Mouse (Mus musculus) gastrocnemius, postnatal 36 days (tissue): ENCODE measurements around the gene Gm17581. TPM values are rescaled to one million over a fixed set of nuclear protein-coding genes. Genes with fewer than 3 reads are reported as not detected.
A peak's percentile ranks its signal among the peaks of the same experiment; 100 is the strongest.
"Not testable (repeated sequence)": the region's sequence is repeated elsewhere in the genome, so short reads cannot be mapped to it uniquely, and the experiment has no call there.

Experiments used
- DNase-seq, 2 experiments: peaks; one replicate each; pipeline ENCODE4 v3.0.0; 2022
- intact Hi-C: fragments of 180-260 bp; cut with DNase I; formaldehyde crosslinking; loops from one replicate; pipeline ENCODE4 v1.15.1; 2025
- total RNA-seq, 2 experiments: library from RNA; stranded (reverse); gene quantifications; 2 replicates each; pipeline ENCODE4 v1.2.3; 2021

The Gm17581 gene
- total RNA-seq, 2 experiments from 2014 or later, result not detected

DNA sequence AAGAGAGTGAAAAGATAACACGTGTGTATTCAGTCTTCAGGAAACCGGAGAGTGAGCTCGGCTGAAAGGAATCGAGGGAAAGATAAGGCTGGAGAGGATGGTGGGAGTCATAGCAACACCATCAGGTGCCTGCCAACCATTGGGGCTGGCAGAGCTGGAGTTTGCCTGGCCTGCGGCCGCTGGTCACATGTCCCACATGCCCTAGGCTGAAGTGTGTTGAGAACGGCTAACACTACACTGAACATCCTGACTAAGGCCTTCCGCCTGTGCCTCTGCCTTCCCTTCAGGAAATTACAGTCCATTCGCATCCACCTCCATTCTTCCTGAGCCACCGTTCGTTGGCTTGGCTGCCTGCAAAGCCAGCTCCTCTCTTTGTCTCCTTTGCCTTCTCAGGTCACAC is 6.5 kb upstream of the Gm17581 start:
- intact Hi-C loops, result no loop called here
- no peak for DNase-seq

DNA sequence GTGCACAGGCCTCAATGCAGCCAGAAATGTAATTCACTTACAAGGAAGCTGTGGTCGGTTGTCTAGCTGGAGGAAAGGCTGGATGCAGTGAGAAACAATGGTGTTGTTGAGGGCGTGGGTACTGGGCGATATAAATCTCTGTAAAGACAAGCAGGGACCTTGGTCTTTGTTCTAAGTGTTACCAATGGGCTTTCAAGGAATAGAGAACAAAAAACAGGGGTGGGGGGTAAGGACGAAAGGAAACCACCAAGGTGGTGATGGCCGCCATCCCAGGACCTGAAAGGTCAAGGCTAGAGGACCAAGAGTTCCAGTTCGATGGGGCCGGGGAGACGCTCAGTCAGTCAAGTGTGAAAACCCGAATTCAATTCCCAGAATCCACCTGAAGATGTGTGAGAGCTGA is 2.1 kb upstream of the Gm17581 start:
- intact Hi-C loops, result no loop called here
- no peak for DNase-seq

DNA sequence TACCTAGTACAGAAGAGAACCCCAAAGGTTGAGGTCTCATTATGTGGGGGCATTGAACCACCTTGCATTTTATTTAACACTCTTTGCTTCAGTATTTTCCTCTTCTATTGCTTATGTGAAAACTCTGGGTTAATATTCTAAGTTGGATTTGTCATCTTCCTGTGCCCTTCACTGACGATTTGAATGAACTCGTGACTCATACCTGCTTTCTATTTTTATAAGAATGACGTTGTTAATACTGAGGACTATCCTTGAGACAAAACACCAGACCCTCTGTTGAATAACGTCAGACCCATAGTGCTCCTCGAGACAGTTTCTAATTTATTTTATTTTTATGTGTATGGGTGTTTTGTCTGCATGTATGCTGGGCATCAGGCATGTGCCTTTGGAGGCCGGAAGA is 1.3 kb upstream of the Gm17581 start:
- intact Hi-C loops, result no loop called here
- DNase-seq, result no peak

DNA sequence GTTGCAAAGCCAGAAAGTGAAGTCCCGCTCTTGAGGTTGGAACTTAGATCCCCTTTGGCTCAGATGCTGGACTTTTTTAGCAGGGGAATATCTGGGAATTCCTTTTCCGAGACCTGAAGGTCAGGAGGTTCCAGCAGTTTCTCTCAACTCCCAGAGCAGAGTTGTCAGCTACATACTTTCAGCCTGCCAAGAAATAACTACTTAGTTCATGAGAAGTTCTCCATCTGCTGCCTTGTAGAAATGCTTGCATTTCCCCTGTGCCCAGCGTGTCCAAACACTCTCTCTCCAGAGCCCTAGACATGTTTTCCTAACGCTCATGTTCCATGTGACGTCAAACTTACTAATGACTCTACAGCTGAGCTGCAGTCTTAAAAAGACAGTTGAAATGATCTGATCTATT is 586 bp downstream of the Gm17581 start:
- intact Hi-C loops, result no loop called here
- no peak for DNase-seq

DNA sequence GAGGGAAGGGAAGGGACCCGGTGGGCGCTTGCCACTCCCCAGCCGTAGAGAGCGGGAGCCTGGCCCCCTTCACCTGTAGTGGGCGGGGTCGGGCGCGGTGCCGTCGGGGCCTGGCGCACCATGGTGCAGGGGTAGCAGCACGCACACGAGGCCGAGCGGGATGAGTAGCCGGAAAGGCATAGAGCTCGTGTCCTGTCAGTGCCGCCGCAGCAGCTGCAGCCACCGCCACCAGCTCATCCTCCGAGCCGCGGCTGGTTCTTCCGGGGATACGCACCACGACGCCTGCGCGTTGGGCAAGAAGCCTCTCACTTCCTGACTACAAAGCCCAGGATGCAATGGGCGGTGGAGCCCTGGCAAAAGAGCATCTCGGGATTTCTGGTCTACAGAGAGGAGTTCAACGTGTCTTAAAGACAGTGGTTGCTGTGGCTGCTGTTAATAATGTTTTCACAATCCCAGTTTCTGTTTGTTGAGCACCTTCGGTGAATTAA is 6.5 kb downstream of the Gm17581 start, which contains the start of gene Edem2:
Gene Edem2, minus strand, starts transcription at position 318 of the 488 bp plus-strand sequence.
- peak; percentile 83 to 90 for DNase-seq
- intact Hi-C loops, result no loop called here

DNA sequence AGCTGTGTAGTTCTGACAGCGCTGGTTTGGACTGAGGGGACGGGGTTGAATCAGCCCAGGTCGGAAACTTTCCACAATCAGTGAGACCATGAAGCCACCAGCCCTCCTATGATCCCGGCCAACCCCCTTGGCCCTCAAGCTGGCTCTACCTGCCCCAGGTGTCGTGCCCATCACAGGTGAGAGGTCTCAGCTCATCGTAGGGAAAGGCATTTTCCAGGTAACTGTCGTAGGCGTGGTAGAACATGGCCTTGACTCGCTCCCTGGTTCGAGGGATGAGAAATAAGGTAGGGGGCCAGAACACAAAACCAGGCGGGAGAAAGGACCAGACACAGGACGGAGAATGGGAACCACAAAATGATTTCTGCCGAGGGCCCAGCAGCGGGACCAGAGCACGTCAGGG is 6.9 kb downstream of the Gm17581 start:
- DNase-seq, result no peak

DNA sequence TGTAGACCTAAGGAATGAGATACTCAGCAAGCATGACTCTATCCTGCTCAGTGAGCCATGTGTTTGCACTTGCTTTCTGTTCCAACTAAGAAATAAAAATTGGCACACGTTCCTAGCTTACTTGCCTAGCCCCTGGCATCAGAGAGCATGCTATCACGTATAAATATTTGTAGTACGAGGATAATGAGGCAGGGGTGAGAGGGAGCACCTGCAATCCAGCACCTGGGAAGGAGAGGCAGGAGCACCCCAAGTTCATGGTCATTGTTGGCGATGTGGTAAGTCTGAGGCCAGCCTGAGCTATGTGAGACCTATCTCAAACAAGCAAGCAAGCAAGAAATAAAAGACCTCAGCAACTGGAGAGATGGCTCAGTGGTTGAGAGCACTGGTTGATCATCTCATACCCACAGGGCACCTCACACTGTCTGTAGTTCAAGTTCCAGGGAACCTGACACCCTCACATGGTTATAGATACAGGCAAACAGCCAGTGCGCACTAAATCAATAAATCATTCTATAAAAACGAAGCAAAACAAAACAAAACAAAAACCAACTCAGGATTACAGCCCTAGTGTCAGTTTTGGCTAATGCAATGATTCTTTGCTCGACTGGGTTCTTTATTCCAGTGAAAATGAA is 7.8 kb downstream of the Gm17581 start:
- intact Hi-C loops, result no loop called here
- DNase-seq, result no peak

More for the DNA sequence above, 6.9 kb downstream of the Gm17581 start:
- intact Hi-C loops, result no loop called here

DNA sequence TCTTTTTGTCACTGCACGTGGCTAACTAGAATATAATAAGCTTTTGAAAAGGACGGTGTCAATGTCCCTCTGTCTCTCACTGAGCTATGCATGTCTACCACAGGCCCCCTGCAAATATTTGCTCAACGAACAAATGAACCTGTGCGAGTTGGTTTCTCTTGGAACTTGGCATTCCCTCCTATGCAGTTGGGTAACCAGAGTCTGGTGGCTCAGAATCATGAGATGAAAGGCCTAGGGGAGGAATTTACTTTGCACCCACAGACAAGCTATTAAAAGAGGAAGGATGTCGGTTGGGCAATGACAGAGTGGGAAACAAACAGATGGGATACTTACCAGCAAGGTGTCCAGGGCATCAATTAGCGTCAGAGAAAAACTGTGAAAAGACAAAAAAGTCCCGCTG is 9.4 kb downstream of the Gm17581 start:
- DNase-seq, result no peak
- intact Hi-C loops, result no loop called here

DNA sequence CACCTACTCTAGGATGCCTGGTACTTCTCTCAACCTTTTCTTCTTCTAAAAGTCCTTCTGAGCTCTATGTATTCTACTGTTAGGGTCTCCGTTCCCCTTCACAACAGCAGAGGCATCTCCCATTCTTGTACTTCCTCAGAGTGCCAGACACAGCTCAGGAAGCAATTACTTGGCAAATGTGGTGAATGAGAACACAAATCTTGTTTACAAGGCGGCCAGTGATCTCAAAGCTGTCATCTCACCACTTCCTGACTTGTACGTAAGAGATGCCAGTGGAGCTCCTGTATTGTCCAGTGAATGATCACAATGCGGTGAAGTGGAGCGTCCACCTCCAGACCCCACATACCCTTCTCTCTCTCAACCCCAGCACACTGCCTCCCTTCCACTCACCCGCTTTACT is 11.1 kb downstream of the Gm17581 start:
- no peak for DNase-seq
- intact Hi-C loops, result no loop called here

DNA sequence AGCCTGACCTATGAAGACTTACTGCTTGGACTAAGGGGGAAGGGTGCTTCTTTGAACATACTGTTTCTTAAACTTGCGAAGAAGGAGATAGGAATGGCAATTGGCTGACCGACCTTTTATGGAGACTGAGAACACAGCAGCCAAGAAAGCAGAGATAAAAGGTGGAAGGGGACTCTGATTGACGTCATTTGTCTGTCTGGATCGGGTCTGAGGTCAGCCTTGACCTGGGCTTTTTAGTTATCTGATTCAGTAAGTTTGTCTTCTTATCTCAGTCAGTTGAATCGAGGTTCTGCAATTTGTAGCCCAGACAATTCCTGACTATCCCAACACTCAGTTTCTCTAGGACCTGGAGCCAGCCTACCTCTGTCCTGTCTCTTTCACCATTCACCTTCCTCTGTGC is 11.6 kb downstream of the Gm17581 start:
- intact Hi-C loops, result no loop called here

DNA sequence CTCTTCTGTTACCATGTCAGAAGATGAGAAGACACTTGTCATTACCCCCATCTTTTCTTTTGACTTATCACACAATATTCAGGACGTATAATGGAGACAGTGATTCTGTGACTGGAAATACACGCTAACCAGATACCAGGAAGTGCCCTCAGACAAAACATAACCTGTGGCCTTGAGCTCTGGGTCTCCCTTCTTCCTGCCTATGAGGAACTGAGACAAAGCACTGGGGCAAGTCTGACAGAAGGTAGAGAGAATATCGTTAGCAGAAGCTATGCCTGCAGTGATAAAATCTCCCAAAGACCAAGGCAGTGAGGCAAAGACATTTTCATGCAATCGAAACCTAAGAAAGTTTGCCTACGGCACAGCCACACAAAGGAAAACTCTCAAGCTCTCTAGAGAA is 15.1 kb downstream of the Gm17581 start:
- intact Hi-C loops, result no loop called here
- DNase-seq, result no peak

More for the DNA sequence above, 11.6 kb downstream of the Gm17581 start:
- no peak for DNase-seq

DNA sequence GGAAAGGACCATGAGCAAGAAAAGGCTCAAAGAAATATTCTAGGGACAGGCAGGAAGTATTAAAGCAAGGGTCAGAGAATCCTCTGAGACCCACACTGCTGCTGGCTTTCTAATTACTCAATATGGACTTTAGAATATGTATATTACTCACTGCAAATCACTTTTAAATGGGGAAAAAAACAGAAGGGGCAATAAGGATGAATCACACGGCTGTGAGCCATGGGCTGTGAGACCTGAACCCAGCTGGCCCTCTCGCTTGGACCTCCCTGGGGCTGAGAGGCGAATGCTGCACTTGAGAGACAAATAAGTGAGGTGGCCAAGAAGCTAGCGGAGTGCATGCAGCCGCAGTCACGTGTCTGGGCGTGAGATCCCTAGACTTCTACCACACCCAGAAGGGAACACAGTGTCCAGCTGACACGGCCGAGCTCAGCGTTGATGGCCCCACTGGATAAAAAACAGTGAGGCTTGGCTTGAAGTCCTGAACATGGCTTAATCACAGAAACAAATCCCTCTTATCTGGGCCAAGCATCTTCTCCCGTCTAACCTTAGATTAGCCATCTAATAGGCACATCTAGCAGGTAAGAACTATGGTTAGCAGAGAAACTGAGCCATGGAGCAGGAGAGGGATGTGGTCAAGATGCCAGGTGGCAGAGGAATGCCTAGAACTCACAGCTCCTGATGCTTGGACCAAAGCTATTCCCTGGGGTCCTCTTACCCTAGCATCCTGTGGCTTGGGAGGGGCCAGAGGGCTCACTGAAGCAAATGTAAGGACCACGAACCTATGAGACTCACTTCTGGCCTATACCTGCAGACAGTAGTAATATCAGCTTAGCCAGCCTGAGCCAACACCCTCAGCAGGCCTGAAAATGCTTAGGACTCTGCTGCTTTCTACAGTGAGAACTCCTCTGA is 18.3 kb downstream of the Gm17581 start:
- peak; percentile 66 to 77 for DNase-seq
- intact Hi-C loops, result no loop called here

DNA sequence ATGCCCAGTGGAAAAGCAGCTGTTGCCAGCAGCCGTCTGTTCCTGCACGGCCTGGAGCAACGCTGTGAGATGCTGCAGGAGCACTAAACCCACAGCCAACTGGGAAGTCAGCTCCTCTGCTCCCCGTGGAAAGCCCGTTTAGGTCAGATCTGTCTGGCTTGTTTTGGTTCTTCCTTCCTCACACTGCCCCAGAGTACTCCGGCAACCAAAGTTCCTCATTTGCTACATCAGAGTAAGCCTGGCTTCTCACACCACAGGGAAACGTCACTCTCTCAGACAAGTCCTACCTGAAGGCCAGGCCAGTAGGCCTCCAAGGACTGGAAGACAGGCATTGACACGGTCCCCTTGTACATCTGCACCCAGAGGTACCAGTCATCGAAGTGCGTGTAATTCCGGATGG is 25.1 kb downstream of the Gm17581 start:
- intact Hi-C loops, result no loop called here
- DNase-seq, result no peak

DNA sequence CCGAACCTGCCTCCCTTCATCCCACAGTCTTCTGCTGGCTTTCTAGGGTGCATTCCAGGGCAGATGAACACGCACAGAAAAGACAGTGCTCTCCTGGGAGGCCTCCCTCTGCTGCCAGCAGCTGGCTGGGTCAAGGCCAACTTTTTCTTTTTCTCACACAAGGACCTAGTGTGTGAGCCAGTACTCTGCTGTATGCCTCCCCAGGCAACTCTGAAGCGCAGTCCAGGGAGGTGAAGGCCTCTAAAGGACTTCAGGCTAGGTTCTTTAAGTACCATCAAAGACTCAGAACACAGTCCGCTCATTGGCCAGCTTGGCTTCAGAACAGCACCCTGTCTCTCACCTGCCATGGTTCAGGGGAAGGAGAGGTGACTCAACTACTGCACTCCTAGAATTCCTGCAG is 28.4 kb downstream of the Gm17581 start:
- intact Hi-C loops, result no loop called here
- peak; percentile 67 to 70 for DNase-seq

DNA sequence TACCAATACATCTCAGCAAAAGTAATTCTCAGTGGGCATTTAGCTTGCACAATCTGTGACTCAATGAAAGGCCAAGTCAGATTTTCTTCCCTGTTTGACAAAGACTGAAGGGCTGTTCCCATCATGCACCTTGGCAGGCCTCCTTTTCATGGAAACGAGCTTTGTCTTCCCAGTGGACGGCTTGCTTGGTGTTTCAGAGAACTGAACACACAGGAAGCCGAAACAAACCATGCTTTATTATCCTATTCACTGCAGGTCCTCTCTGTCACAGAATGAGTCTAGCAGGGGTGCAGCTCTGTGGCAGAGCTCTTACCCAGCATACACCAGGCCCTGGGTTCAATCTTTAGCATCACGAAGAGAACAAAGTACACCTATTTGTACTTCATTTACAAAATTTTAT is 32.0 kb downstream of the Gm17581 start:
- intact Hi-C loops, result no loop called here
- no peak for DNase-seq

DNA sequence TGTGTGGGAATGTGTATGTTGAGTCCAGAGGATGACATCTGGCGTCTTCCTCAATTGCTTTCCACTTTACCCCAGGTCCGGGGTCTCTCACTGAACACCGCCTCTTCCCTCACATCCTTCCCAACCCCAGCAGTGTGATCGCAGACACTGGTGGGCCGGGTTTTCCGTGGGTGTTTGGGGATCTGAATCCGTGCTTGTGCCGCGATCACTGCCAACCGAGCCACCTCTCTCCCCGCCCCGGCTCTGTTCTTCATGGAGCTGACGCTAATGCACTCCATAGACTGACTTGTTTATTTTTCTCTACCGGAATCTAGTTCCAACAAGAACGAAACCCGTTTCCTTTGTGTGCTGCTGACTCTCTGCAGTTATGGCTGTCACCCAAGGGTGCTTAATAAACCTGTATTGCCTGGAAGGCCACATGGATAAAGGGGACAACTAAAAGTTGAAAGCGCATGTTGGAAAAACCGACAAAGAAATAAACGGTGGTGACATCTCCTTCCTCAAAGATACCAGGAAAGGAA is 34.2 kb downstream of the Gm17581 start:
- intact Hi-C loops, result no loop called here

DNA sequence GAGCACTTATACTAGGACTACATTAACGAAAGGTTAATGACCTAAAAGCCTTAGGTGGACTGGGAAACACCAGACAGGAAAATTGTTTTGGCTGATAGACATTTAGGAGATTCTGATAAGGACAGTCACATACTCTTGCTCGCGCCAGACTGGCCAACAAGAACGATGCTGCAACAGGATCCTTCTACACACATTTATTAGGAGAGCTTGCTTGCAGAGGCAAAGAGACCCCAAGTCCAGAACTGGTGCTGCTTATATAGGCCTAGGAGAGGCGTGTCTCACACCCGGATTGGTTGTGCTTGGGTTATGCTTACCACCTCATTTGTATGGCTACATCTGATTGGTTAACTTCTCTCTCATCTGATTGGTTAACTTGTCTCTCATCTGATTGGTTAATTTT is 37.2 kb downstream of the Gm17581 start:
- intact Hi-C loops, result loop anchor here (10.0 kb wide), 1 partner anchor 116 kb away; the partner anchor contains the start of gene BC029722

More for the DNA sequence above, 34.2 kb downstream of the Gm17581 start:
- DNase-seq, result no peak

DNA sequence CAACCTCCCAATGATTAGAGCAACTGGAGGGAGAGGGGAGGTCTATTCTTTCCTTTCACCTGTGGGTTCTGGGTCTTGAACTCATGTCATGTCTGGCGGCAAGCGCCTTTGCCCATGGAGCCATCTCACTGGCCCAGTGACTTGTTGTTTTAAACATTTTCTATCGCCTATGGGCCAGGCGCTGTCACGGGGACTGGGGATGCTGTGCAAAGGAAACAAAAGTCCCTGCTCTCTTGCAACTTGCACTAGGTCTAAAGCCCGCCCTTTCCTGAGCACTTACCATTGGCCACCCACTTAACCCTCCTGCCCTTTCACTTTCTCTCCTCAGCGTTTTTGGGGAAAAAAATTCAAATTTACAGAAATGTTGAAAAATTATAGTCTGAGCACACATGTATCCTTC is 38.8 kb downstream of the Gm17581 start:
- intact Hi-C loops, result loop anchor here (2.0 to 10.0 kb wide), 2 partner anchors 68 to 118 kb away; partner anchors contain the start of gene BC029722
- no peak for DNase-seq

More for the DNA sequence above, 37.2 kb downstream of the Gm17581 start:
- DNase-seq, result not testable (repeated sequence)

DNA sequence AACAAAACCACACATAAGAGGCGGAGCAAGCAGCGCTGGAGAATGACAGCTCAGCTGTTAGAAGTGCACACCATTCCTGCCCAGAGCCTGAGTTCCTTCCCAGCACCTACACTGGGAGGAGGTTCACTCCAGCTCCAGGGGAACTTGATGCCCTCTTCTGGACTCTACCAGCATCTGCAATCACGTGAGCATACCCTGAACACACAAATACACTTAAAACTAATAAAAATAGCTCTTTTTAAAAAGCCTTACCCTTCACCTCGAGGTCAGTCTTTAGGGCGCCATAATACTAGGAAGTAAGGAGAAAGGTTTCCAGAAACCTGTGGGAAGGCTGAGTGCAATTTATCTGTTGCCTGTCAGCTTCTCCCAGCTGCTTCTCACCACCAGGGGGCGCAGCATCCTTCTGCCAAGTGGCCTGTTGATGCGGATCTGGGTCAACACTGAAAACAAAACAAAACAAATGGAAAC is 39.5 kb downstream of the Gm17581 start:
- intact Hi-C loops, result loop anchor here (2.0 to 10.0 kb wide), 2 partner anchors 69 to 119 kb away; partner anchors contain the start of gene BC029722
- DNase-seq, result peak; percentile 85 to 90

DNA sequence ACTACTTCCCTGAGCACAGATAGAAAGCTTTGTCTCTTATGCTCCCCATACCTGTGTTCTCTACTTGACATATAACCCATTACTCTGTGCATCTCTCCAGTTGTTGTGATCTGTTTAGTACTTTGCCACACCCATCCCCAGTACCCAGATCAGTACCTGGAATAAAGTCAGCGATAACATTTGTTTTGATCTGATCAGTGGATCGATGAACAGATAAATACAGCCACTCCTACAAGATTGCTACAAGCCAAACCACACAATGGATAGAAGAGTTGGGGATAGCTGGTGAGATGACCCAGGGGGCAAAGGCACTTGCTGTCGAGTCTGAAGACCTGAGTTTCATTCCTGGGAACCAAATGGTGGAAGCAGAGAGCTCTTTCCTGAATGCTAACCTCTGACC is 40.4 kb downstream of the Gm17581 start:
- intact Hi-C loops, result loop anchor here (10.0 kb wide), 1 partner anchor 119 kb away; the partner anchor contains the start of gene BC029722
- DNase-seq, result no peak

DNA sequence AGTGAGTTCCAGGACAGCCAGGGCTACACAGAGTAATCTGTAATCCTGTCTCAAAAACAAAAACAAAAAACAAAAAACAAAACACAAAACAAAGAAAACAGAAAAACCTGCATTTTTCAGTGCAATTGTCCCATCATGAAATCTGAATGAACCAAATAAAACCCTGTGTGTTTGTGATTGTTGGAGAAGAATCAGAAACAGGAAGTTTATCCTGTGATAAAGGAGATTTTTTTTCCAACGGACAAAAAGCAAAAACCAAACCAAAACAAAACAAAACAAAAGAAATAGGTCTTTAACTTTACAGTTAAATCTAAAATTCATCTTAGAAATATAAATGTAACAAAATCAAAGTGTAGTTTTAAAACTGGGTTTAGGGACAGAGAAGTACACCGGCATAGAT is 41.1 kb downstream of the Gm17581 start:
- intact Hi-C loops, result loop anchor here (10.0 kb wide), 1 partner anchor 120 kb away; the partner anchor contains the start of gene BC029722
- DNase-seq, result no peak
